Mouse (Mus musculus) mouse embryonic stem cell (cell line): Measurements from ENCODE around the gene Iba57.
"Not testable (repeated sequence)": the region's sequence is repeated elsewhere in the genome, so short reads cannot be mapped to it uniquely, and the experiment has no call there.

Source experiments
- in situ Hi-C, 2 experiments: fragments of 300-500 bp; cut with MboI; formaldehyde crosslinking; loops; 1 replicate in 1 of 2; 3 replicates in 1 of 2; pipeline ENCODE4 v1.14.3; 2019 to 2020; ENCODE audit warnings: low sequenced_read_pairs in 2 of 2, low pct_unique_long_range_greater_than_20kb in 1 of 2, mixed read lengths in 1 of 2; ENCODE audit not compliant: unreplicated experiment in 1 of 2

Gene Iba57

GRCm38 (mm10) chr11:59163255-59164236 lies at the start of gene Iba57:
TSS of gene Iba57 (minus strand) at chr11:59163739.
- in situ Hi-C loops, result no loop called here

GRCm38 (mm10) chr11:59212892-59213494 lies 49.5 kb upstream of the Iba57 start:
- in situ Hi-C loops, result no loop called here

- in situ Hi-C loops, result not testable (repeated sequence)
Measured at GRCm38 (mm10) chr11:59212320-59212719, 48.8 kb upstream of the Iba57 start.

GRCm38 (mm10) chr11:59211561-59211960 lies 48.0 kb upstream of the Iba57 start:
- in situ Hi-C loops, result not testable (repeated sequence)

DNA sequence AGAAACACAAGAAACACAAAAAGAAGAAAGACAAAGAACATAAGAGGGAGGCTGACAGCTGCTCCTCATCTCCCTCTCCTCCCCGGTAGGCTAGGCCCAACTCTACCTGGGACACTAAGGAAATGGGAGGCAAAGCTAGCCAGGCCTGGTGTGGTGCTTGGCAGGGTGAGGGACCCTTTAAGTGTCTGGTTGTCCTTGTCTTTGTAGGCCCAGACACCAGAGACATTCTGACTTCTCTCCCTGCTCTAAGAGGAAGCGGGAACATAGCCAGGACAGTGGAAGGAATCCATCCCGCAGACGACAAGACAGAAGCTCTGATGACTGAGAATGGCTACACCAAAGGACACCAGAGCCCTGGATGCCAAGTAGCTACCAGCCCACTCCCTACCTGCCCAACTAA lies 46.5 kb upstream of the Iba57 start:
- in situ Hi-C loops, result no loop called here

DNA sequence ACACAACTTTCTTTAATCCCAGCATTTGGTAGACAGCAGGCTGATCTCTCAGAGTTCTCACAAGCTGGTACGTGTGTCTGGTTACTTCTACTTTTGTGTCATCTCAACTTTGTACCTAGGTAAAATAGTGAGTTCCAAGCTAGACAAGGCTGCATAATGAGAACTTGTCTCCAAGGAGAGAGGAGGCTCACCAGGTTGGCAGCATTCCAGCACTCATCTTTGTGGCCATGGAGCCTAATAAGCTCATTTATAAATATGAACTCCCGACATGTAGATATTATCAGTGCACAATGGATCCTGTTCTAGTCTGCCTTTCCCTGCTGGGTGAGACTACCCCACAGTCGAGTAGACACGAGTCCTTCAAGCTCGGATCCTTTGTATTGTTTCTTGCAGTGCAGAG lies 46.0 kb upstream of the Iba57 start:
- in situ Hi-C loops, result no loop called here

GRCm38 (mm10) chr11:59209003-59209441 lies 45.5 kb upstream of the Iba57 start:
- in situ Hi-C loops, result no loop called here

DNA sequence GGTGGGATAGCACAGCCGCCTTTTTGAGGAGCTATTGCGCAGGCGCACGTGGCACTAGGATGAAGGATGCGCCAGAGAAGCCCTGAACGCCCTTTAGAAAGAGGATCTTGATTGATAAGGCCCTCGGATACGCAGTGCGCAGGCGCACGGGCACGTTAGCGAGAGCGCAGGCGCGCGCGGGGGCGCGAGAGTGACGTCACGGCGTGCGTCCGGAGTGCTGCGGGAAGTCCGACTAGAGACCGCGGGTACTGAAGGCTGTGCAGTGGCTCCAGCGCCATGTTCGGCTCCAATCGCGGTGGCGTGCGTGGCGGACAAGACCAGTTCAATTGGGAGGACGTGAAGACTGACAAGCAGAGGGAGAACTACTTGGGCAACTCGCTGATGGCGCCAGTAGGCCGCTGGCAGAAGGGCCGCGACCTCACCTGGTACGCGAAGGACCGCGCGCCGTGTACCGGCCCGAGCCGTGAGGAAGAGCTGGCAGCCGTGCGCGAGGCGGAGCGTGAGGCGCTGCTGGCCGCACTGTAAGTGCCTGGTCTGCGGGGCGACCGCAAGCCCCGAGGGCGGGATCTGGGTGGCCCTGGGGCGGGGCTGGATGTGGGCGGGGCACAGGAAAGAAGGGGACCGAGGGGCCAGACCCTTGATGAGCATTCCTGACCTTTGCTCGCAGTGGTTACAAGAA lies 44.8 kb upstream of the Iba57 start, which contains the start of gene 2310033P09Rik:
Gene 2310033P09Rik (plus strand): TSS at position 169 of the 679 bp plus-strand sequence.
- in situ Hi-C loops, result no loop called here

GRCm38 (mm10) chr11:59202081-59202995 lies 38.8 kb upstream of the Iba57 start, which contains the start of gene Mrpl55:
TSS of gene Mrpl55 (plus strand) at chr11:59202486.
- in situ Hi-C loops, result no loop called here

DNA sequence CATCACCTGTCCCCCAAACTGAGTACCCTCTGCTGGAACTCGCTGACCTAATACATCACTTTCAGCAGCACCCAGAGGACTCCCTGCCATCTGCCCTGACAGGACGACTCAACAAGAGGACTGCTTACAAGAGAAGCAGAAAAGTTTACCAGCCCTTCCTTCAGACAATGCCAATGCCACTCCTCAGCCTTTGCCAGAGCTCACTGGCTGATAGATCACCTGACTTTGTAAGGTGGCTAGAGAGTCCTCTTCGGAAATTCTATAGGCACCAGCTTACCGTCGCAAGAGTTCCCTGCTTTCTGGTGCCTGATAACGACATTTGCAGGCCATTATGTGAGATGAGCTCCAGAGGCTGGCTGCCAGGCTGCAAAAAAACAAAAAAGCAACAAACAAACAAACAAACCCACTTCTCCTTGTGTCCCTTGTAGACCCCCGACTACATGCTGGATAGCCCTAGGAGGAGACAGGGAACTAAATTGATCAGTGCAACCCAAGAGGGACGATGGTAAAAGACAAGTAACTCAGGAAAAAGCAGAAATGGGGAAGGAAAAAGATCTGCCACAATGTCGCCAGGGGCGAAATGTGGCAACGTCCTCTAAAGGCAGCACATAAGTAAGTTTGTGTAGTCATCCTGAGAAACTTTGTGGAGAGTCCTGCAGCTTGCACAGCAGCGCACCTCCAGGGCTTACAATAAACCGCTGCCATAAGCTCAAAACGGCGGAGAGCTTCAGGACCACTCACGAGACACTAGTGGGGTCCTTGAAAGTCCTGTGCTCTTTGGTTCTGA lies 37.9 kb upstream of the Iba57 start:
- in situ Hi-C loops, result no loop called here

- in situ Hi-C loops, result no loop called here
Measured at GRCm38 (mm10) chr11:59196230-59196629, 32.7 kb upstream of the Iba57 start.

DNA sequence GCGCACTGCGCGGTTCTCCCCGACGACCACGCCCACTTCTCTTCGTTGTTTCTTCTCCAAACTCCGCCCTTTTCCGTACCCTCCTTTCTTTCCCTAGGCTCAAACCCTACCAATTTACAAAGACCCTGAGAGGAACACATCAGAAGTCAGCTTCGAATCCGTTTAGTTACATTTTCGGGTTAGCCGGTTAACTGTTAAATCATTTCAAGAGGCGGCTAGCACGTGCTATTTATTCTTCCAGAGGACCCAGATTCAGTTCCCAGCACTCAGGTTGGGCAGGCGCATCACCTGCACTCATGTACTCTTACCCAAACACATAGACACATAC lies 28.5 kb upstream of the Iba57 start, which contains the start of gene Guk1:
Gene Guk1 (minus strand): TSS at position 154 of the 328 bp plus-strand sequence.
- in situ Hi-C loops, result no loop called here

DNA sequence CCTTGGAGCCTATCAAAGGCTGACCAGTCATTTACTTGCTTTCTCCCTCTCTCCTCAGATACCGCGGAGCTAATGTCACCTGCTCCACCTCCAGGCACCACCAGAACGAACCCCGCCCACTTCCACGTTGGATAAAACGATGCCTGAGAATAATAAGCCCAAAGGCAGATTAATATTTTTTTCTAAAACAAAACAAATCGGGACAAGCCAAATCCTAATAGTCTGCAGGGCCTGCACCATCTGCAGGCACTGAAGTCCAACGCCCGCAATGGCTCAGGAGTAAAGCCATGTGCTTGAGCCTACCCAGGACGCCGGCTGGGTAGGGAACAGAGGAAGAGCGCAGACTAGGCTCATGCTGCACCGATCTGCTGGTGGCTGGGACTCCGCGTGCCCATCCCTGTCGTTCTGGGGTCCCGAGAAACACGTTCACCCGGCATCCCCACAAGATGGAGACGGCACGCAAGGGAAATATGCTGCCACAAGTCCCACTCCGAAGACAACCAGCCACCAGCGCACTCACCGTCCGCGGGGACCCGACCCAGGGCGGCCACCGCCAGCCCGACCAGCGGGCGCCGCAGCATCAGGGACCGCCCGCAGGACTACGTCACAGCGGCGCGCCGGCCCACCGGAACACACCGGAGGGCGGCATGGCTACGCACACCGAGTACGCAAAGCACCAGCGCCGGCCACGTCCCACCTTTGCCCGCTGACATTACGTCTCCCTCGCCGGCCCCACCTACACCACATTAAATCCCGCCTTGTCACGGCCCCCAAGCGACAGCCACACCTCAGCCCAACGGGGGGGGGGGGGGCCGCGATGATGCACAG lies 27.9 kb upstream of the Iba57 start:
- in situ Hi-C loops, result no loop called here

DNA sequence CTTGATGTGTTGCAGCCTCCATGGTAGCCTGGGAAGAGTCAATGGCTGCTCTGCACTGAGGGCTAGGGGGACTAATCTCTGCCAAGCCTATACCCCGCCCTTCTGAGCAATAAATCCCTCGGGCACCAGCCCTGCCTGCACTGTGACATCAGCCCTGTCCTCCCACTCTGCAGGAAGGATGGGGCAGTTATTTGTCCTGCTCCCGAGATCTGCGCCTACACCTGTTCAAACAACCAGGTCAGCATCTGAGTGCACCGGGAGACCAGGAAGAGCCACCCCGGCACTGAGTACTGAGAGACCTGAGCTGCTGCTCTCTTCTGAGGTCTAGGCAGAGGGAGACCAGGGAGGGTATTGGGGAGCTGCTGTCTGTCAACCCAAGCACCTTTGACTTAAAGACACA lies 24.2 kb upstream of the Iba57 start:
- in situ Hi-C loops, result loop anchor here in 1 of 2 experiments (5.0 kb wide), 1 partner anchor 85 kb away; no protein-coding TSS in a partner anchor

- in situ Hi-C loops, result loop anchor here in 1 of 2 experiments (5.0 kb wide), 1 partner anchor 83 kb away; no protein-coding TSS in a partner anchor
Measured at GRCm38 (mm10) chr11:59185490-59185889, 22.0 kb upstream of the Iba57 start.

- in situ Hi-C loops, result no loop called here
Measured at GRCm38 (mm10) chr11:59183821-59184220, 20.3 kb upstream of the Iba57 start.
